Mouse (Mus musculus) heart, embryonic 15.5 days (tissue): ENCODE measurements around the gene Defb13. TPM values are rescaled to one million over a fixed set of nuclear protein-coding genes. Genes with fewer than 3 reads are reported as not detected.
"Not testable (repeated sequence)": the region's sequence is repeated elsewhere in the genome, so short reads cannot be mapped to it uniquely, and the experiment has no call there.

Source experiments
- ATAC-seq: fragments of 200-750 bp; cut with Nextera tagmentation; replicated peaks from 2 replicates; pipeline ENCODE4 v1.8.0; 2017; ENCODE audit warnings: low read depth, moderate TSS enrichment; ENCODE audit not compliant: insufficient number of reproducible peaks, insufficient read depth, low FRiP score
- H3K27ac ChIP-seq: fragments of 300-500 bp; sonication (generic); 2 replicates; pipeline ENCODE4 v1.5.1; 2015; ENCODE audit warnings: mild to moderate bottlenecking, inconsistent platforms
- H3K27me3 ChIP-seq: fragments of 300-500 bp; sonication (generic); 2 replicates; pipeline ENCODE4 v1.6.1; 2015; ENCODE audit warnings: inconsistent platforms
- H3K36me3 ChIP-seq: fragments of 300-500 bp; sonication (generic); 2 replicates; pipeline ENCODE4 v1.6.1; 2015; ENCODE audit warnings: mild to moderate bottlenecking, inconsistent platforms
- H3K4me1 ChIP-seq: fragments of 300-500 bp; sonication (generic); replicated peaks from 2 replicates; pipeline ENCODE4 v1.6.1; 2015; ENCODE audit warnings: inconsistent platforms
- H3K4me2 ChIP-seq: fragments of 300-500 bp; sonication (generic); 2 replicates; pipeline ENCODE4 v1.6.1; 2015; ENCODE audit warnings: inconsistent platforms, mild to moderate bottlenecking, moderate library complexity
- H3K4me3 ChIP-seq: fragments of 300-500 bp; sonication (generic); 2 replicates; pipeline ENCODE4 v1.5.1; 2015; ENCODE audit warnings: mild to moderate bottlenecking, inconsistent platforms
- H3K9ac ChIP-seq: fragments of 300-500 bp; sonication (generic); 2 replicates; pipeline ENCODE4 v1.6.1; 2015; ENCODE audit warnings: mild to moderate bottlenecking, inconsistent platforms
- H3K9me3 ChIP-seq: fragments of 300-500 bp; sonication (generic); replicated peaks from 2 replicates; pipeline ENCODE4 v1.6.1; 2016; ENCODE audit warnings: inconsistent platforms
- WGBS: fragments of 180-500 bp; shearing (Covaris S2); methylation state at CpG from one replicate; pipeline ENCODE4 v1.1.7; 2015; ENCODE audit warnings: mixed read lengths; 5-methylcytosine and 5-hydroxymethylcytosine counted together
- polyA plus RNA-seq: library from polyadenylated mRNA; unstranded; fragments of >200 nt; fragmentation: Nextera tagmentation; extraction: Ambion mirVana; gene quantifications from 2 replicates; pipeline ENCODE4 v1.2.1, GENCODE M21; 2015

Defb13 gene
- polyA plus RNA-seq = not detected in 2 replicates

DNA sequence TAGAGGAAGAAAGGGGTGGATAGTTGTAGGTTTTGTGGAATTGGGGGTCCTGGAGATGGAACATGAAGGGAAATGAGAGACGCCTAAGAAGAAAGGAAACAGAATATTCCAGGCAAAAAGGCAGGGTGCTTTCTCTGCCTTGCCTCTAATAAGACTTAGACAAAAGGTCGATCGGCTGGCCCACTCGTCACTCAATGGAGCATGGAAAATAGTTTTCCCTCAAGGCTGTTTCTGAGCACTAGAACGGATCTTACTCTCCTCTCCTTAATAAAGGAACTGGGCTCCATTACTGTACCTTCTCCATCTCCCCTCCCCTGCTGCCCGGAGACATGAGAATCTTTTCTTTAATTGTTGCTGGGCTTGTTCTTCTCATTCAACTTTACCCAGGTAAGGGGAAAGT lies at the start of gene Defb13:
TSS of gene Defb13 (plus strand) at position 301 of the 400 bp plus-strand sequence.
- no peak for ATAC-seq
- Histone ChIP-seq H3K9ac (no peak within 1 kb of the TSS), H3K4me1 (no peaks in the 10 kb centered on the region), H3K27me3 (no peaks in the 10 kb centered on the region), H3K27ac (no peak within 1 kb of the TSS), H3K9me3 (no peaks in the 10 kb centered on the region), H3K4me3 (no peak within 1 kb of the TSS), H3K36me3 (no peaks in the 10 kb centered on the region), H3K4me2 (no peak within 1 kb of the TSS)
- 83% methylated on average over 6 of the region's 6 CpGs for WGBS

DNA sequence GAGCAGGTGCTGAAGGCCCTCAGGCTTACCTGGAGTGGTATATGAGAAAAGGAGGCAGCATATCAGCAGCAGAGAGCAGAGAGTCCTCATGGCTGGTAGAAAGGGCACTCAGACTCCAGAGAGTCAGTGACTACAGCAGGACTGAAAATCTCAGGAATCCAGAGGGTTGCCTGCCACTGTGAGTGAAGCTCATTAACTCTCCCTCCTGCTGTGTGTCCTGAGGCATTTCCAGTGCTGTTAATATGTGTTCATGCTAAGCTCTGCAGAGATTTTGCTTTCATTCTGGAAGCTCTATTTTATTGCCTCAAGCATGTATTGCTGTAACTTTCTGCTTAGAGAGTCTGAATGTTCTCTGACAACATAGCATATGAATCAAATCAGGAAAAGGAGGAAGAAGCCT lies 40.3 kb upstream of the Defb13 start, which contains the start of gene Defb11:
TSS of gene Defb11 (minus strand) at position 123 of the 400 bp plus-strand sequence.
- H3K27ac ChIP-seq, ATAC-seq, H3K36me3 ChIP-seq, H3K4me1 ChIP-seq, H3K9me3 ChIP-seq, H3K9ac ChIP-seq, H3K4me3 ChIP-seq, H3K4me2 ChIP-seq, H3K27me3 ChIP-seq: not testable (repeated sequence)

DNA sequence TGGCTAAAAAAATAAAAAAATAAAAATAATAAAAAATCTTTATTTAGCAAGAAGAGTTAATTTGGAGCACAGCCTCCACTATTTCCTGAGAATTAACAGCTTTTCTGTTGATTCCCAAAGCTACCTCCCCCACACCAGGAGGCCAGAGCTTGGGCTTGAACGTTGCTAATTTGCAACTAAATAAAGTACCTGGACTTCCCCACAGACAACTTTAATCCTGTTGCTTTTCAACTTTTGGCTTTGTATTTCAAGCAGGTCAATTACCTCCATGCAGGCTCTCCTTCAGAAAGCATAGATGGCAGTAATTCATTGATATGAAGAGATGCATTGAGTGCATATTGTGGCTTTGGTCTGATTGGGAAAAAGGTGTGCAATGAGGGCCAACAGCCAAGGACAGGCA lies 34.6 kb upstream of the Defb13 start:
- H3K4me3 ChIP-seq = no peak overlapping the region
- 14% methylated on average over 1 of the region's 1 CpGs for WGBS
- no peak overlapping the region for H3K9ac ChIP-seq
- H3K27me3 ChIP-seq = no peaks in the 10 kb centered on the region
- H3K9me3 ChIP-seq = no peaks in the 10 kb centered on the region
- no peaks in the 10 kb centered on the region for H3K36me3 ChIP-seq
- no peaks in the 10 kb centered on the region for H3K4me1 ChIP-seq
- no peak overlapping the region for H3K27ac ChIP-seq
- H3K4me2 ChIP-seq = no peak overlapping the region
- ATAC-seq = no peak

DNA sequence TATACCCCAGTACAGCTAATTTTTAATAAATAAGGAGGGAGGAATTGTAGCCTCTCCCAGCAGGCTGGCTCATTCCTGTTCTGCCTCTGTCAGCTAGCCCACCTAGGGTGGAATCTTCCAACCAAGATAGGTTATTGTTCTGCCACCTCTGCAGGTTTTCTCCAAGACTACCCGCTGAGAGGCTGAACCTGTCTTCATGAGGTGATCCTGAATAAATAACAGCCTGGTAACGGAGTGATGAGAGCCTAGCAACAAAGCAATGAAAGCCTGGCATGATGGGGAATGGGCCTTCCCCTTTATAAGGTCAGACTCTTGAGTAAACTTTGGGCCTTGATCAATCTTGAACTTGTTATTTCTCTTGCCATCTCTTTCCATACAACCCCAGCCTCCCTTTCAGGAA lies 34.0 kb upstream of the Defb13 start:
- Histone ChIP-seq H3K4me1 (no peaks in the 10 kb centered on the region), H3K9ac (no peak overlapping the region), H3K27ac (no peak overlapping the region), H3K9me3 (no peaks in the 10 kb centered on the region), H3K4me2 (no peak overlapping the region), H3K4me3 (no peak overlapping the region), H3K27me3 (no peaks in the 10 kb centered on the region), H3K36me3 (no peaks in the 10 kb centered on the region)
- no peak for ATAC-seq
- 26% methylated on average over 2 of the region's 2 CpGs for WGBS

DNA sequence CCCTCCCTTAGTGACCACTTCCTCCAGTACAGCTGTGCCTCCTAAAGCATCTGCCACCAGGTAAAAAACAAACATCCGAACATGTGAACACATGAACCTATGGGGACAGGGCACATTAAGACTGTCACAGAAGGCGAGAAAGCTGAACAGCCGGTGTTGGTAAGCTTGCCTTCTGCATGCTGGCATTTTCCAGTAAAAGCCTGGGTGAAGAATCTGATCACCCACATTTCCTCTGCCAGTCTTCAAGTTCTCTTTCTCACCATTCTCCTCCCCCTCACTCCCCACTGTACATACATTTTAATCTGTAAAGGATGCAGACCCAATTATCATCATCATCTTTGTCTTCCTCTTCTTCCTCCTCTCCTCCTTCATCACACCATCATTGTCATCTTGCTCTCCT lies 30.9 kb upstream of the Defb13 start:
- H3K36me3 ChIP-seq = no peaks in the 10 kb centered on the region
- H3K9me3 ChIP-seq = no peaks in the 10 kb centered on the region
- no peak for ATAC-seq
- H3K4me2 ChIP-seq = no peak overlapping the region
- H3K9ac ChIP-seq = no peak overlapping the region
- H3K4me3 ChIP-seq = no peak overlapping the region
- no peaks in the 10 kb centered on the region for H3K27me3 ChIP-seq
- WGBS = 79% methylated on average over 3 of the region's 3 CpGs
- no peak overlapping the region for H3K27ac ChIP-seq
- H3K4me1 ChIP-seq = no peaks in the 10 kb centered on the region

DNA sequence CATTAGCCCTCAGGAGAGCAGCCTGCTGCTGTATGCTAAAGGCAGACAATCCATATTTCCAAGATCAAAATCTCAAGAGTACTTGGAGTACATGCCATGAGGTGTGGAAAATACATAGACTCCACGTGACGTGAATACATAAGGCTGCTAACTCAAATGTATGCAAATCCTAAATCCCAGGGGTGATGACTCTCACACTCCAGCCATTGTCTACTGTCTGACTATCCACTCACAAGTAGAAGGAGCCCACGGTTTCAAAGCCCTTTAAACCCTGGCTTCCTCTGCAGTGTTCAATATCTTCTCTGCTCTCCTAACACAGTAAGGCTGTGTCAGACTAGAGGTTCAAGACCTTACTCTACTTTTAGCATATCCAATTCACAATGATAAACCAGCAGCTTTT lies 15.8 kb upstream of the Defb13 start:
- 77% methylated on average over 3 of the region's 3 CpGs for WGBS
- not testable (repeated sequence) for H3K4me1 ChIP-seq, H3K4me2 ChIP-seq, ATAC-seq, H3K9me3 ChIP-seq, H3K36me3 ChIP-seq, H3K27me3 ChIP-seq, H3K9ac ChIP-seq, H3K4me3 ChIP-seq, H3K27ac ChIP-seq

DNA sequence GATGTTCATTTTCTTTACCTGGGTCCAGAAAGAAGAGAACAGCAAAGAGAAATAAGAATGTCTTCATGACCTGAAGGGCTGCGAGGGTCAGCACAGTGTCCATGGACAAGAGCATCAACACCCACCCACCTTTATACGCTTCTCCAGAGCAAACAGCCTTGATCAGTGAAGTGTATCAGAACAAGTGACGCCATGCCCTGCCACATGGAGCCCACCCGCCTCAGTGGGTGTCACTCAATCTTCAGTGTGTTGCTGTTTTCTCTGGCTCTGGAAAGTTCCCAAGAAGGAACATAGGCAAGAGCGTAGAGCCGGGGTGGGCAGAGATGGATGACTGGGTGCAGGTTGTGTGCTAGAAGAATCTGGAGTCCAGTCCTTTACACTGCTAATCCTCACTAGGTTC lies 14.0 kb upstream of the Defb13 start, which contains the start of gene Defb15:
TSS of gene Defb15 (minus strand) at position 101 of the 400 bp plus-strand sequence.
- H3K4me1 ChIP-seq = no peaks in the 10 kb centered on the region
- H3K36me3 ChIP-seq = no peaks in the 10 kb centered on the region
- no peak within 1 kb of the TSS for H3K4me2 ChIP-seq
- WGBS = 90% methylated on average over 6 of the region's 6 CpGs
- no peak within 1 kb of the TSS for H3K4me3 ChIP-seq
- no peaks in the 10 kb centered on the region for H3K27me3 ChIP-seq
- no peak within 1 kb of the TSS for H3K9ac ChIP-seq
- H3K9me3 ChIP-seq = no peaks in the 10 kb centered on the region
- no peak within 1 kb of the TSS for H3K27ac ChIP-seq
- no peak for ATAC-seq

DNA sequence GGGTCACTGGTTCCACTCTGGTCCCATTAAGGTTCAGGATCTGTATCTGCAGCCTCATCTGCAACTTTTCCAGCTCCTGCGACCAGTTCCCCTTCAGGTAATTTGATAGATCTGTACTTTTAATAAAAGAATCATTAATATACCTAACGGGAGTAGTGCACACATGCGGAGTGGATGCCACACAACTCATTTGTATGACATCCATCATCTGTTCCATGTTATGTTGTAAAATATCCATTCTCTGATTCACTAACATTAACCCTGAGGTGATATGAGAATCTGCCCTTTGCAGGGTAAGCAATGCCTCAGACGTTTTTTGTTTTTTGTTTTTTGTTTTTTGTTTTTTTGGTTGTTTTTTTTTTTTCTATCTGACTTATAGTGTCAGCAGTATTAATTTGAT lies 8.5 kb upstream of the Defb13 start, which contains the start of gene Defb35:
TSS of gene Defb35 (plus strand) at position 301 of the 400 bp plus-strand sequence.
- H3K27ac ChIP-seq, H3K36me3 ChIP-seq, H3K27me3 ChIP-seq, H3K4me2 ChIP-seq, H3K4me1 ChIP-seq, H3K4me3 ChIP-seq, H3K9ac ChIP-seq, ATAC-seq, H3K9me3 ChIP-seq: not testable (repeated sequence)
- 84% methylated on average over 4 of the region's 4 CpGs for WGBS

DNA sequence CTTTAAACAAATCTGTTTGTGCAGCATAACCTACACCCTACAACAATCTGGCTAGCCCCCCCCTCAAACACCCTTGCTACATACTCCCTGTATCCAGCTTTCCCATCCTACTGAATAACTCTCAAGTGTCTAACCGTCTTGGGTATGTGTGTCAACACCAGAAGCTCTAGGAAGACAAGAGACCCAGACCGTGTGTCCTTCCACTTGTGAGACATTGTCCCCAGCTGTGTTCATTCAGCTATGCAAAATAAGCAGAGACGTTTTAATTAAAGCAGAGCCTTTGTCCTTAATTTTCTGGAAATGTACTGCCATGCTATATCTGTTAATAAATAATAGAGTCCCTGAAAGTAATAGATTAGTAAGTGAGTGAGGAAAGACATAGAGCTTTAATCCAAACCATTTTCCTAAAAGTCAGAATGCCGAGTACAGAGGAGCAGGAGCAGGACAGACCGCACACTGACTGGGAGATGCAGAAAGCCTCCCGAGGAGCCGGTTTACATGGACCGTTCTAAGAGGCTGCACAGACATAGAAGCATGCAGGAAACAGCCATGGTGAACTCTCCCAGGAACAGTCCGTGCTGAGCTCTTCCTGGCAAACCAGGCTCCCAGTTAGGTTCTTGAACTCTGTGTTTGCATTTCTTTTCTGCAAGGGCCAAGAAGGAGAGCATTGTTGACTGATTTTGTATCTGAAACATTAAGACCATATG lies 902 bp downstream of the Defb13 start:
- Histone ChIP-seq H3K4me2 (no peak overlapping the region), H3K36me3 (no peaks in the 10 kb centered on the region), H3K27ac (no peak overlapping the region), H3K4me1 (no peaks in the 10 kb centered on the region), H3K9me3 (no peaks in the 10 kb centered on the region), H3K27me3 (no peaks in the 10 kb centered on the region), H3K4me3 (no peak overlapping the region), H3K9ac (no peak overlapping the region)
- 58% methylated on average over 9 of the region's 9 CpGs for WGBS
- ATAC-seq = no peak

DNA sequence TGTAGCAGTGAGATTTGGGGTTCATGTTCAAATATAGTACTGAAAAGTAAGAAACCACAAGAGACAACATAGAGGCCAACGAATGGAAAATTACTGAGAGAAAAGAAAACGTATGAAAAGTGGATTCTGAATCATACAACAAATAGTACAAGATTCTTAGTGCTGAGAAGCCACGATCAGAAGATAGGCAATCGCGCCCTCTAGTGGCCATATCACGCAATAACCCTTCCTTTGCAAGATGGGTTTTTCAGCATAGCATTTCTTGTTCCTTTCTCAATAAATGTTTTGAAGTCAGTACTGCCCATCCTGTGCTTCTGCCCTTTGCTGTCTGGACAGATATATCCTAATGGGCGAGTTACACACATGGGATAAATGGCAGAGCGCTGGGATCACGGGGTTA lies 8.8 kb downstream of the Defb13 start:
- Histone ChIP-seq H3K4me1 (no peaks in the 10 kb centered on the region), H3K4me2 (no peak overlapping the region), H3K9ac (no peak overlapping the region), H3K4me3 (no peak overlapping the region), H3K9me3 (no peaks in the 10 kb centered on the region), H3K27me3 (no peaks in the 10 kb centered on the region), H3K27ac (no peak overlapping the region), H3K36me3 (no peaks in the 10 kb centered on the region)
- no peak for ATAC-seq
- WGBS = 6% methylated on average over 9 of the region's 9 CpGs

DNA sequence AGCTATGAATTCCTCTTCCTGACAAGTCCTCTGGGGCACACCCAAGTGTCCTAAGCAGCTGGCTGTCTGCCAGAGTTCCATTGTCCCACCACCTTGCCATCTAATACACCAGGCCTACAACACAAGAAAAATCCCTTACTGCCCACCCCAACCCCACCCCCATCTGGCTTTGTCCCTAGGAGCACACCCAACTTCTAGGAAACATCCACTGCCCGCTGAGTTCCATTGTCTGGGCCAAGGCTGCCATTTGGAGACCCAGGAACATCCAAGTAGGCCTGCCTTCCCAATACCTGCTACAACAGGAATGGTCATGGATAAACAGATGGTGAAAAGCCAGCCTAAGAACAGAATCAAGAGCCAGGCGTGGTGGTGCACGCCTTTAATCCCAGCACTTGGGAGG lies 9.8 kb downstream of the Defb13 start:
- 82% methylated on average over 3 of the region's 3 CpGs for WGBS
- H3K4me2 ChIP-seq = no peak overlapping the region
- no peaks in the 10 kb centered on the region for H3K36me3 ChIP-seq
- no peaks in the 10 kb centered on the region for H3K9me3 ChIP-seq
- H3K27me3 ChIP-seq = no peaks in the 10 kb centered on the region
- ATAC-seq = no peak
- H3K4me3 ChIP-seq = no peak overlapping the region
- no peaks in the 10 kb centered on the region for H3K4me1 ChIP-seq
- H3K27ac ChIP-seq = no peak overlapping the region
- H3K9ac ChIP-seq = no peak overlapping the region

DNA sequence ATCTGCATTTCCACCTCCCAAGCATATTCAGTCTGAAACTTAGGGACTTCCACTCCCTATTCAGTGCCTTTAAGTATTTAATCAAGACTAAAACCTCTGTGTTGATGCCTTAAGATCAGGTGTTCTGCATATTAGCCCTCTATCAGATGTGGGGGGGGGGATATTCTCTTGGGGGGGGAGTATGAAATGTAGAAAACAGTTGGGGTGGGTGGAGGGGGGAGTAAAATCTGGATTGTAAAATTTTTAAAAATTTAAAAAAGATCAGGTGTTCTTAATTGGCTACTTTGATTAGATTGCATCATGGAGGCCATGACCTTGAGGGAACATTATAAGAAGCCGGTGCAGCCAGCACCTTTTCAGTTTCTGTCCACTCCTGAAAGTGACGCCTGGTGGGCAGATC lies 11.9 kb downstream of the Defb13 start, which contains the start of gene Fam90a1a:
TSS of gene Fam90a1a (plus strand) at position 301 of the 400 bp plus-strand sequence.
- H3K27ac ChIP-seq = no peak within 1 kb of the TSS
- no peak within 1 kb of the TSS for H3K4me3 ChIP-seq
- no peaks in the 10 kb centered on the region for H3K27me3 ChIP-seq
- 77% methylated on average over 2 of the region's 2 CpGs for WGBS
- no peak within 1 kb of the TSS for H3K9ac ChIP-seq
- no peaks in the 10 kb centered on the region for H3K9me3 ChIP-seq
- no peak for ATAC-seq
- no peaks in the 10 kb centered on the region for H3K36me3 ChIP-seq
- no peak within 1 kb of the TSS for H3K4me2 ChIP-seq
- no peaks in the 10 kb centered on the region for H3K4me1 ChIP-seq
